Mouse (Mus musculus) layer of hippocampus, adult 9-11 months (tissue): ENCODE measurements at regions not wholly inside any gene's neighbourhood (a gene's known extent, or its start where the extent isn't known, plus 50 kb on each side); places are given as distances from the start of the nearest gene placed in this dataset.
"Not testable (repeated sequence)": the region's sequence is repeated elsewhere in the genome, so short reads cannot be mapped to it uniquely, and the experiment has no call there.

Experiments
- DNase-seq: peaks from one replicate; pipeline ENCODE4 v3.0.0; 2022

DNA sequence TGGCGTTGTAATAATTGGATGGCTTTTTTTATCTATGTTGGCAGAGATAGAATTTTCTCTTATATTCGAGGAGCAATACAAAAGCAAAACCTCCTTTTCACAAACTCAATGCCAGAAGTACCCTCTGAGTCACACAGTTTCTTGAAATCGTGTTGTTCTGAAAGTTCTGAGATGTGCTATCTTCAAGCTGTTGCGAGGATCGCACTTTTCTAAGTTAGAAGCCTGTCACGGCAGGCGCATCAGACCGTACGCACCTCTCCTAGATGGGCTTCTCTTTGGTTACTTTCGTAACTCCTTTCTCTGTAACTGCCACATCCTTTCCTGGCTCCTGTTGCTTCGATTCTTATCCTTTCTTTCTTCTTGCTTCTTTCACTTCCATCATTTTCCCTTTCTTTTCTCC lies 271.2 kb upstream of the Arrdc3 start:
- no peak for DNase-seq

DNA sequence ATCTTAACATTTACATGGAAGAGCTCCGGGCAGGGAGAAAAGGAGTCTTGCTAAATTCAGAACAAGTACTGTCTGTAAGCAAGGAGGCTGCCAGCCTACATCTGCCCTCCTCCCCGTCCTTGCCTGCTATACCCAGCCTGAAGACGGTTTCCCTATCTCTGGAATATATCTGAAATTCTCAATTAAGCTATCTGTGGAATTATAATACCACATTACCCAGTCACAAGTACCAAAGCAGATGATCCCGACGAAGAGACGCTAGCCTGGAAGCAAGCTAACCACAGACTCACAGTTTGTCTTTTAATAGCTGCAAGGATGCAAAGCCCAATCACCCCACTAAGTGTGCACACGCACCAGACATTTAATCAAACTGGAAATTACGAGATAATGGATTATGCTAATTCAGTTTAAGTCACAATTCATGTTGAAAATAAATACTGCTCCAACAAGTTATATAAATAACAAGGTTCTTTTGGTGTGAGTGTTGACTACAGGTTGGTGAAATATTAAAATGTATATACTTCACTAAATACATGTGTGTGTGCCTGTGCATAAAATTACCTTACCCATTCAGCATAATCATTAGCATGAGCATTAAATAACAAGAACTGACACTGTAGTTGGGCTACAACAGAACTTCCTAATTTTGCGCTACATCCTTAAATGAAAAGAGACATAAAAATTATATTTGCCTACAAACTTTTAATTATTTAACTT lies 269.9 kb upstream of the Arrdc3 start:
- peak; percentile 6 for DNase-seq

DNA sequence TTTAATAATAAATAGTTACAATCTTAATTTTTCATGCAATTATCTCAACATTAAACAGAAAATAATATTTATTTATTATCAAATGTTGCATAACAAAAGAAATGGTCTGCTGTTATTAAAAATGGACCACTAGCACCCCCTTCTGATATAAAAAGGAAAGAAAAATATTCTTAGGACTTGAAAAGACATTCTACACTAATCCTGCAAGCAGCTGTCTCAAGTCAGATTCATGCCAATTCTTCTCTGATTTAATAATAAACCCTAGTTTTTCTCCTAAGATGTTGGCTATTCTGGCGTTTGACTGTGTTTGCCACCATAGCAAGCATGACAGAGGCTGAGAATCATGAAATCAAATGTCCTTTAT lies 269.3 kb upstream of the Arrdc3 start:
- no peak for DNase-seq

DNA sequence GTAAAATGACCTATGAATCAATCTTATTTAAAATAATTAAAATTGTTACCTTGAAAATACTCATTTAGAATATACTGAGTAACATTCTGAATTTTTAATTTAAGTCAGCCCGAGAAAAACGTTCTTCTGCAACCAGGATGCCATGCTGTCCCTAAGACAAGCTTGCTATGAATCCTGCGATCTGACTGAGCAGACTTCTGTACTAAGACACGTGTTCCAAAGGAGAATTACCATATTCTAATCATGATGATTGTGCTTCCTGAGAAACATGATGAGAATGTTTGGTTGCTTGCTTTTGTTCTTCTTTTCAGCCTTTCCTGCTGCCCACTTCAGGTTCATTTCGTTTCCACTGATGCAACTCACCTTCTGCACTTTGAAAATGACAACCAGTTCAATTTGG lies 268.2 kb upstream of the Arrdc3 start:
- no peak for DNase-seq

DNA sequence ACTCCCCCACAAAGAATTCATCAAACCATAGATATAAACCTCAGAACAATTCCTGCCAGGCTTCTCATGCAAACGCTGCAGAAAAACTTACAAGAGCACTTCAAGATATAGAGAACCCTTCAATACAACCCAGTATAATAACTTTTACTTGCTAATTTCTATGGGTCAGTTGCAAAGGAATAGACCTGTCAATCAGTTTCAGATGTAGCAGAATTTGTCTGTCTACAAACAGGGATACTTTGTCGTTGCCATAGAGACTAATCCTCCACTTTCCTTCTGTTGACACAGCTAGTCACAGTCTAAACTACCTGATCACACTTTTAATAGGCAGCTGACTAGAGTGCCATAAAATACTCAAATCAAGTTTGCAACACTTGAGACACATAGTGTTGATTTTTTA lies 260.2 kb upstream of the Arrdc3 start:
- DNase-seq: no peak

DNA sequence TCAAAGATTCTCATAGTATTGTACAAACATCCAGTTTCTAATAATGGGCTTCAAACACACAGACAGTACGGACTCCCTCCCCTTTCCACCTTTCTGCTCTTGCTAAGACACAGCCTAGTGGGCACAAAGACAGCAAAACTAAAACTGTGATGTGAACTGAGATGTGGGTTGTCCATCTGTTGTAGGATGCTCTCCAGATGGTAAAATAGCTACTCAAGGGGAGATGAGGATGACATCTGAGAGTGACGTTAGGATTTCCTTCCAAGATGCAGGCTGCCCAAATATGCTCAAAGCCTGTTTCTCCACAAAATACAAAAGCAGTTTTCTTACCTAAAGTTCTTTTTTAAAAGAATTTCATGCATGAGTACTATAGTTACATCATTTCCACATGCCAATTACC lies 241.8 kb upstream of the Arrdc3 start:
- no peak for DNase-seq

DNA sequence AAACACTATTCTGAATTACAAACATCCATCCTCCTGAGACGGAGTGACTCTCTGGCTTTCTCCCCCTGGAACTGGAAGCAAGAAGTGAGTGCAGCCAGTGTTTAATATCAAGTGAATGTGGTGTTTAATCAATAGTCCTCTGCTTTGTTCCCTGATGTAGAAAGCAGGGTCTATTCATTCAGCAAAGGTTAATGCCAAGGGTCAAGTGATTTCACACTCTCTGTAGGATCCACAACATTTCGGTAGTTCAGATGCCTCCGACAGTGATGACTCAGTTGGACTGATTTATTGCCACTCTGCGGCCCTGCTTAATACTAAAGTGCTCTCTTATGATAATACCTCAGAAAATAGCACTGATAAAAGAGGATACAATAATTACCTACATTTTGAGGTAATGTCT lies 235.6 kb upstream of the Arrdc3 start:
- DNase-seq: no peak

DNA sequence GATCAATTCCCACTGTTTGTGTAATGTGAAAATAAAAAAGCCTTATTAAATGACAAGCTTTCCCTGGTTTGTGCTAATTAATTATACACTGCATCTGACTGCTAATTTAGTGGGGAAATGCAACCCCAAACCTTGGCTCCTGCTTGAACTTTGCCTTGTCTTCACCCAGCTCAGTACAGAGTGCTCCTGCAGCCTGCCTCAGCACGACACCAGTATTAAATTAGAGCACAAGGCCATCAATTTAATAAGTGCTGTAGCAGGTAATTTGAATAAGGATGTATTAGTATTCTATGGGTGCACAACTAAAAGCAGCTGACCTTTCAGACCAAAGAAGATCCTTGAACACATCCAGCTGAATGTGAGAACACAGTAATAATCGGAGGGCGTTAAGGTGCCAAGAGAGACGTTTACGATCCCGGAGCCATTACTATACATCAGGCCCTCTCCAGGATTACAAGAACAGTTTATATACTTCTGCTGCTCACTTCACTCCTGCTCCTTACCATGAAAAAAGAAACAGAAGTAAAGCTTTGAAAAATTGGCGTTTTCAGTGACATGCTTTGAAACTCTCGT lies 230.1 kb upstream of the Arrdc3 start:
- no peak for DNase-seq

DNA sequence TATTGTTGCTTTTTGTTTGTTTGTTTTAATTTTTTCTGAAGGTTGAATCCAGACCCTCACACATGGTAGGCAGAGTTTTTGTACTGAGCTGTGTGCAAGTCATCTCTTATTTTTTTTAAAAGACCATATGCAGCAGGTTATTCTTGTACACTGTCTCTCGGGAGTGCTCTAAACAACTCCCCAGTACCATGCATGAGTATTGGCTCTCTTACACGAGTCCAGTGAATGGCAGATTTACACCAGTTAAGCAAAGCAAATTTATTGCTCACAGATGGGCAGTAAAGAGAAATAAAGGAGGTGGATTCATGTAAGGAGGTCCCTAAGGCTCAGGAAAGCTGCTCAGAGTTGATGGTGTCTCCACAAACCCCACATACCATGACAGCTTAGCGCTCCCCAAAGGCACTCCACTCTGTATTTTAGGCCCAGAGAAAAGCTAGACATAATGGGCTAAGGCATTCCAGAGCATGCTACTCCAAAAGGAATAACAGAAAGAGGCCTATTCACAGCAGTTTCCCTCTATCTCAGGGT lies 216.9 kb upstream of the Arrdc3 start:
- no peak for DNase-seq

DNA sequence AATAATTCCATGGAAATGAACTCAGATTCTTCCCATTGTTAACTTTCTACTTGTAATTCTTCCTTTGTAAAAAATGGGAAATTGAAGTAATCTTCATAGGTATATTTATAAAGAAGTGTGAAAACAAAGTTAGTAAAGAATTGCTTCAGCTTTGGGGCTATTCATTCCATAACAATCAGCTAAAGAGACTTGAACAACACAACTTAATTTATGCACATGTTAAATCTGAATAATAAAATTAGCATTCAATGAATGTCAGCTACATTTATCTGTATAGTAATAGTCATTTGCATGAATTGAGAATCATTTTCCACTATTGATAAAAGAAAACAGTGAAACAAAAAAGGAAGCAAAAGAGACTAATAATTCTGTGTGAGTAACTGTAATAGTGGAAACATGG lies 193.3 kb upstream of the Arrdc3 start:
- no peak for DNase-seq

DNA sequence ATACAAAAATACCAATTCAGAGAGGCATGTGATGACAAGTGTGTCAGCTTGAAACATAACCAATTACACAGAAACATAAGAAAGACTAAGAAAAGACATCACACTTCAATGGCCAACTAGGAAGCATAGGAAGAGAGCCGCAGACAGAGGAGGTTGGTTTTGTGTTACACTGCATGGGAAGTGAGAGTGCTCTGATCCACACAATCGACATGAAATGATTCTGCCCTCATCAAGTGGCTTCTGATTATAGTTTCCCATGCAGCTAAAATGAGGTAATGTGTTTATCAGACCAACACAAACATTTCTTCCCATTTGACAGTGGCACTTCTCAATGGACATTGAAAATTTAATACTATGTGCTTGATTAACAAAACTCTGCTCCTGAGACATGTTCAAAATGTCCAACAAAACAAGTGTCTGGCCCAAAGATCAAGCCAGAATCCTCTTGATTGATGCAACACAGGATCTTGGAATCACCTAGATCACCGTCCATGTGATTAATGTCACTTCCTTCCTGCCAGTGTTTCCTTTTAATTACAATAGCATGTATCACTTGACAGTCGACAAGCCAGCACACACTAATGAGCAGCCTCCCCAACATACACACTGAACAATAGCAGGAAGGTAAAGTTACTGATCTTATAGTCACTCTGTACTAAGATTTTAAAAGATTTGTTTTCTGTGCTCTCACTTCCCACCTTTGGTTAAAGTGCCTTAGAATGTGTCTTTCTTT lies 192.4 kb upstream of the Arrdc3 start:
- DNase-seq: no peak

DNA sequence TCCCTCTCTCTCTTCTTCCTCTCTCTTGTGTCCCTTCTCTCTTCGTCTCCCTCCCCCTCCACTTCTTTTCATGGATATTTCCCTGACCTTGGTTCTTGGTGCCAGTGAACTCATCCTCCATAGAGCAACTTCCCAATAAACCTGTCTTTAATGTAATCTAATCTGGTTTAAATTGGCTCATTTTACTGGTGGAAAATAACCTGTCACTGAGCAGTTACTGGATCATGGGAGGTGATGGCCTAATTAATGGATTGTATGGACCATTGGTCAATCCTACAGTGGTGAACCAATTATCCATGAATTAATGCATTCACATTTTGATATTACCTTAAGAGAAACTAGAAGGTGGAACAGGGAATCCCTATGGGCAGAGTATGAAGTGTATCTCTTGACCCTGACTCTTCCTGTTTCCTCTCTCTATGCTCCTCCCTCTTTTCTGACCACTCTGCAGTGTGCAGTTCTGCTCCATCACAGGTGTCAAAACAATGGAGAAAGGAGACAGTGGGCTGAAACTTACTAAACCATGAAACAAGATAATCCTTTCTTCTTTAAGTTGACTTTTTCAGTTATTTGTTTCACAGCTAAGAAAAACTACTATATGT lies 187.5 kb upstream of the Arrdc3 start:
- no peak for DNase-seq

DNA sequence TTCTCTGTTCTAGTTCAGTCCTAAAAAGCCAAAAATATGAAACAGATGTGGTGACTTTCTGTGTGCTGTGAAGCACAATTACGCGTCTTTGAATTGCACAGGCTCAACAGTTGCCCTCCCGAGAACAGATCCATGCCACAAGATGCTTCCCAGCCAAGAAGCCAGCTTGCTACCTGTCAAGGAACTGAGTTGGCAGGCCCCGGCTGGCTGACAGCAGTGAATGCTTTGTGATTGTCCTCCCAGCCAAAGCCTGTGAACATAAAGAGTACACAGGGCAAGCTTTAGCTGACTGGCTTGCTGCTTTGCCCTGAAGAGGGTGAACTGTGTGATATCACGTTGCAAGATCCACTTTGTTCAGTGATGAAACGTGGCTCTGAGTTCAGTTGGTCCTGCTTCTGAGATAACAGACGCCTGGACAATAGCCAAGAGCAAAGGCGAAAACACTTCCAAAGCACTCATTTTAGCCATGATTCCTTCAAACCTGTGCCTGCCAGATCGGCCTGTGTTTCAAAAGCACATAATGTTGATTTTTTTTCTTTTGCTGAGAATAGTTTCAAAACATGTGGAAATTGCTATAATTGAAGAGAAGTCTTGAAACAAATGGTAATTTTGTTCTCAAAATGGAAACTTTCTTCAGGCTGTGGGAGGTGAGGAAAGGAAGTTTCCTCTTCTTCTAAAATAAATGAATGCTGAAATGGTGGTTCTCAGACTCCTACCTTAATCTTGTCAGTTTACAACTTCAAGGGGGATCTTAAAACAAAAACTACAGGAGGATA lies 173.5 kb upstream of the Arrdc3 start:
- DNase-seq: no peak

DNA sequence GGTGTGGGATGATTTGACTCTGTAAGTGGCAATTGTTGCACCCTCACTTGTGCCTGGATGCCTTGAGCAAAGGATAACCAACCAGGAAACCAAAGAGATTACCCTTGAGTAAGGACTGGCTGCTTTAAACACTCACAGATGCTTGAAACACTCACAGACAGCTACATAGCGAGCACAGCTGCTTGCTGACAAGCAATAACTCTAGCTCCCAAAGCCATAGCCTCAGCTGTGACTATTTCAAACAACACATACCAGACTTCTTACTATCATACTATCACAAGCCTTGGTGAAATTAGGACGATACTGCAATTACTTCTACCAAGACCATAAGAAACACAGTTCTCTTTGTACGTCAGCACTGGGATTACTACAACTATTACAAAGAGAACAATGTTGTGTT lies 163.9 kb upstream of the Arrdc3 start:
- no peak for DNase-seq

DNA sequence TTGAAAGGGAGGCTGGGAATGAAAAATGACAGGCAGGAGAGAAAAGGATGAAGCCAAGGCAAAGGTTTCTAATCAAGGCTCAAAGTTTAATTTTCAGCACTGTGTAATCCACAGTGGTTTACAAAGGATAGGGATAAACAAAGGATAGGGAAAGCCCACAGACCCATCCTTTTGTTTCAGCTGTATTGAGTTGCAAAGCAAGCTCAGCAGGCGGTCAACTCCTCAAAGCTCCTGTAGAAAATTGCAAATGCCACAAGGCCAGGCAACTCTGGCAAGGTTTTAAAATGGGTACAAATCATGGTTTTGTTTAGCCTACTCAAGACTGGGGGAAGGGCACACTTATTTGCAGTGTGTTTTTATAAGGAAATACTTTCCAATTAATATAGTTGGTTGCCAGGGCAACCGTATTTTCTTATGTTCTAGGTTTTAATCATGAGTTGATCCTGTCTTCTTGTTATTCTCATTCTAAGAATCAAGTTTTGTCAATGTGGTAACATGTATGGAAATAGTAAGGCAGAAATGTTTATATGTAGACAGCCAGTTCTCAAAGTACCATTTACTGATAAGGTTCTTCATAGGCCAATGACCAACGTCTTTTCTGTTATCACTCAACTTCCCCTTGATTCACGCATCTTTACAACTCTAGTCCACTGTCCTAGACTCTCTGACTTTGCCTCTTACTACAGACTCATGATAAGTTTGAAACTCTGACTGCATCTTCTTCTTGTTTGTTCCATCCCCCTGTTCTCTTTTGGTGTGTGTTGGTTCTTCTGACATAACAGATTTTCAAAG lies 159.8 kb upstream of the Arrdc3 start:
- DNase-seq: no peak

DNA sequence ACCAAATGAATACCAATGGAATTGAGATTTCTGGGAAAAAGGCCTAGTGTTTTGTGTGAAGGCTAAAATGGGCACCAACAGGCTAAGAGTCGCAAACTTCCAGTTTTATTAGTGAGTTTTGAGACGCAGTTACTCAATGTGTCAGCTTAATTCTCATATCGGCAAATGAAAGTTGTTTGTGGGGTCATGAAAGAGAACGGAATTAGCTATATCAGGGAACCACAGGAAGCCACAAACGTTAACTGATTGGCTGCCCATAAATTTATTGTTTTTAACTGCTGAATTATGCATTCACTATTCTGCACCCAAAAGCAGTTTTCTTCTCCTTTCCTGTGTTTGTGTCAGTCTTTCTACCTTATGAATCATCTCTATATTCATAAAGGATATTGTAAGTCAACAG lies 154.0 kb upstream of the Arrdc3 start:
- DNase-seq: no peak

DNA sequence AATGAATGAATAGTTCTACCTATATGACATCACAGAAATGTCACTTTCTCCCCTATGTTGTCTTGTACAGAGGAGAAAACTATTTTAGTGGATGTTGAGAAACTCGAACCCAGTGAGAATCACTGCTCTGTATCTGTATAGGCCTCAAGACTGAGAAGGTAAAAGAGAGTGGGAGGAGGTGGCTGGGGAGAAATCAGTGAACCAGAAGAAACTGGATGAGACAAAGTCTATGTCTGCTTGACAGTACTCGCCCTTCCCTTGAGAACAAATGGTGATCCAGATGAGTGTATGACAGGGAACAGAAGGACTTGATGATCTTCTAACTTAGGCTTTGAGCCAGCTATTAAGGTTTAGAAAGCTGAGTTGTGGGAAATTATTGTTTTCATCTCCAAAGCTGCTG lies 137.2 kb upstream of the Arrdc3 start:
- DNase-seq: no peak

DNA sequence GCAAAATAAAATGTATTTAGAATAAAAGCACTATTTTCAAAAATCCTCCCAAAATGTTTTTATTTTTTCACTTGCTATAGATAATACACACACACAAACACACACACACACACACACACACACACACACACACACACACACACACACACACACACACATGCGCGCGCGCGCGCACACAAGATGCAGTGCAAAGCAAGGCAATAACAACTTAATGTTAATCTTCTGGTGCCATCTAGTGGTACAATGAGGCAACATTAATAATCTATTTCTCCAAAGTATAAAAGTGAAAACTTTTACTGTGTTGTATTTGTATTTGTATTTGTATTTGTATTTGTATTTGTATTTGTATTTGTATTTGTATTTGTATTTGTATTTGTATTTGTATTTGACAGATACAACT lies 136.2 kb upstream of the Arrdc3 start:
- DNase-seq: not testable (repeated sequence)
